Mouse (Mus musculus): ENCODE results near the gene Irf2bpl.

The Irf2bpl gene

GRCm38 (mm10) chr12:86864316-86865020, 20.1 kb downstream of the Irf2bpl start:
- DNase-seq (ENCODE audit: low read depth, low spot score), result peak; percentile 40

DNA sequence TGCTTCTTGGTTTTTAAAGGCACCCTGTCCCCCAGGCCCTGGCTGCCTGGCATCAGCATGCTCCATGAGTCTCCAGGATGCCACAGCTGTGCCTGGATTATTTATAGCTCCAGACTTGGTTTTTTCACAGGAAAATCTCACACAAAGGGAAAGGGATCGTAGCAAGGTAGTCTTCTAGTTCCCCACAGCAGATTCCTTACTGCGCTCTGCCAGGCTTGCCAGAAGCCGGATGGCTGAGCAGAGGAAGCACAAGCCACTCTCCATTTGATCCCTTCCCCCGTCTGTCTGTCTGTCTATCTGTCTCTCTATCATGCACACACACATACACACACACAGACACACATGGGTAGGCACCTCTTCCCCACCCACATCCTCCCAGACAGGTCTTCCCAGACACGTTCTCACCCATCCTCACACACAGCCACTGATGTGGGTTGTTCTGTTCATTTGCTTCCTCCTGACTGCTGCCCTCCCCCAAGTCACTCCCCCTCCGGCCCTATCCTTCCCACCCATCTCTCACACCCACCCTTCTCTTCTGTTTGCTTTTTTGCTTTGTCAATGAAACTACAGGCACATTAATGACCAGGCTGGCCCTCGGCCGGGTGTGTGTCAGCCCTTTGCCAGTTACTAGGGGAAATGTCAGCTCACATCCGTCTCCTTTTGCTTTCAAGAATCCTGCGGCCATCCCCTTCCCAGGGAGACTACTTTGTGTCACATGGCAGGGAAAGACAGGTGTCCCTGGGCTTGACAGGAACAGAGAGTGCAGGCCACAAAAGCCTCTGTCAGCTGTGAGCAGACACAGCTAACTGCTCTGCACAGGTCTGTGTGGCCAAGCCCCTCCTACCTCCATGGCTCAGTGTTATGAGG, 24.4 kb downstream of the Irf2bpl start:
- DNase-seq (ENCODE audit: low read depth, low spot score), result no peak

GRCm38 (mm10) chr12:86858983-86859872, 25.4 kb downstream of the Irf2bpl start:
- DNase-seq (ENCODE audit: low read depth, low spot score), result no peak

- DNase-seq (ENCODE audit: low read depth, low spot score), result no peak
These were observed 26.1 kb downstream of the Irf2bpl start for GRCm38 (mm10) chr12:86858498-86858897.

DNA sequence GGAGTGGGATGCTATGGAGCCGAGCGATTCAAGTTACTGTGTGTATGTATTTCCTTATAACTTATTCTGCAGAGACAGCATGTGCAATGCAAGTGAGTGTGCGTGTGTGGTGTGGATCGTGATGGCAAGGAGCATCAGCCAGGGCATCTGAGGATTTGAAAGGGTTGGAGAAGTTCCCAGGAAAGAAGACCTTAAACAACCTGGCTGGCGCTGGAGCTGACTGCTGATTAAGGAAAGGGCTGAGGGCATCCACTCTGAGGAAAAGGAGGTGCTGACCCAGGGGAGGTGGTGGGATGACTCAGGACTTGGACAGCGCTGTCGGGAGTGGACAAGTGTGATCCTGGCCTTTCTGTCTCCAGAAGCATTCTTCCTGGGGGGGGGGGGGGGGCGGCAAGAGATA, 27.3 kb downstream of the Irf2bpl start:
- no peak for DNase-seq (ENCODE audit: low read depth, low spot score)

DNA sequence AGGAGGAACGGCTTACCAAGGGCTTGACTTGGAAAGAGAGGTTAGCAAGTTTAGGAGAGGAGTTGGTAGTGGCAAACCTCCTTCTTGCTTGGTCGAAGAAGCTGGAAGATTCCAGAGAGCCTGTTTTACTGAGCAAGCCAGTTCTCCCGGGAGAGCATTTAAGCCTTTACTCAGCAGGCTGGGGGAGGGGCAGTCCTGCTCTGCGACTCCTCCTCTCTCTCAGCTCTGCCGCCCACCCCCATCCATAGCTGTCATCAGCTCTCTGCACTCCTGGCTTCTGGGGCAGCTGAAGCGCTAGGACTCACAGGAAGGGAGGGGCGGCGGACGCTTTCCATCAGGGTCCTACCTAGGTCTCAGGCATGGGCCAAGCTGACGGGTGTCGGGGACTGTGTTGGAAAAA, 28.9 kb downstream of the Irf2bpl start:
- DNase-seq (ENCODE audit: low read depth, low spot score), result peak; percentile 76

DNA sequence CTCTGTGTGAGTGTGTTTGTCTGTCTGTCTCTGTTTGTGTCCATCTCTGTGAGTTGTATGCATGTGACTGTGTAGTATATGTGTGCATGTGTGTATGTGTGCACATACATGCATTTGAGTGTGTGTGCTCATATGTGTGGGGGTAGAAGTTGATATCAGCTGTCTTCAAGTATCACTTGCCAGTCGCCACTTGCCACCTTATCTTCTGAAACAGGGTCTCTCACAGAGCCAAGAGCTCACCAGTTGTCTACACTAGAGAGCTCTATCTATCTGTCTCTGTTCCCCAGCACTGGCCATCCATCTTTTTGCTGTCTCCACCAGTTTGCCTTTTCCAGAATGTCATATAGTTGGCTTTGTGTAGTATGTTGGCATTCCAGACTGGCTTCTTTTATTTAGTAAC, 31.1 kb downstream of the Irf2bpl start:
- no peak for DNase-seq (ENCODE audit: low read depth, low spot score)

- DNase-seq (ENCODE audit: low read depth, low spot score), result no peak
These were observed 33.3 kb downstream of the Irf2bpl start for GRCm38 (mm10) chr12:86851313-86851712.

DNA sequence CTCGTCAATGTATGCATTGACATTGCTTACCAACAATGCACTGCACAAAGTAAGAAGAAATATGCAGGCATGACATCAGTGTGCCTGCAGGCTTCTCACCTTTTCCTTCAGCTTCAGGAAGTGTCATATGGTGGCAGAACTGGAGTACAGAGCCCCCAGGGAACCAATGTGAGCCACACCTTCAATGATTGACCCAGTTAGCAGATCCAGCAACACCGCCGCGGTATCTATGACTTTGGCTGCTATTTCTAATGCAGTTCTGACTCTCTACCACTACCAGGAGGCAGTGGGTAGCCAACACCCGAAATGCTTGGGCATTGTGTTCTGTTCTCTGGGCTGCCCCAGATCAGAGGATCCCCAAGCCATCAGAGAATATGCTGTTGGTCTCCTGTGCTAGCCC, 33.9 kb downstream of the Irf2bpl start:
- no peak for DNase-seq (ENCODE audit: low read depth, low spot score)

DNA sequence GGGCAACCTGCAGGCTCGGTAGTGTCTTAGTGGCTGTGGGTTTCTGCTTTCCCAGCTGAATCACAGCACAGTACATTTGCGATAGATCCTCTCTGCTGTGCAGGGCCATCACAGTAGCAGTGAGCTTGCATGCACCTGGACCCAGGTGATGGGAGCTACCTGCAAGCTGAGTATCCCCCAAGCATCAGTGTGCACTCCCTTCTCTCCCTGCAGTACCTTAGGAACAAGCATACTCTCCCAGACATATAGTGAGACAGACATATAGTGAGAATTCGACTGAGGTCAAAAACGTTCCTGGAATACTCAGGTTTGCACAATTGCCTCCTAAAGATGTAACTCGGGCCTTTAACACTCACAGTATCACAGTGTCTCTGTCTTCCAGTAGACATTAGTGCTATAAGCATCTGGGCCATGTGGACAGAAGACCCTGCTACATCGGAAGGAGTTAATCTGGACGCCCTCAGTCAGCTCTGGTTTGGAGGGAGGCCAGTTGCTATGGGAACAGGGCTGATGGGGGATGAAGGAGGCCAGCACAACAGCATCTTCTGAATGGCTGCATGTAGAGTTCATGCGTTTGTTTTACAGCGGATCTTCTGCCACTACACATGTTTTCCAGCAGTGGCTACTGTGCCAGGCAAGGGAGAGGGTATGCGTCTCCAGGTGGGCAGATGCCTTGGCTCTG, 34.5 kb downstream of the Irf2bpl start:
- DNase-seq (ENCODE audit: low read depth, low spot score), result no peak

DNA sequence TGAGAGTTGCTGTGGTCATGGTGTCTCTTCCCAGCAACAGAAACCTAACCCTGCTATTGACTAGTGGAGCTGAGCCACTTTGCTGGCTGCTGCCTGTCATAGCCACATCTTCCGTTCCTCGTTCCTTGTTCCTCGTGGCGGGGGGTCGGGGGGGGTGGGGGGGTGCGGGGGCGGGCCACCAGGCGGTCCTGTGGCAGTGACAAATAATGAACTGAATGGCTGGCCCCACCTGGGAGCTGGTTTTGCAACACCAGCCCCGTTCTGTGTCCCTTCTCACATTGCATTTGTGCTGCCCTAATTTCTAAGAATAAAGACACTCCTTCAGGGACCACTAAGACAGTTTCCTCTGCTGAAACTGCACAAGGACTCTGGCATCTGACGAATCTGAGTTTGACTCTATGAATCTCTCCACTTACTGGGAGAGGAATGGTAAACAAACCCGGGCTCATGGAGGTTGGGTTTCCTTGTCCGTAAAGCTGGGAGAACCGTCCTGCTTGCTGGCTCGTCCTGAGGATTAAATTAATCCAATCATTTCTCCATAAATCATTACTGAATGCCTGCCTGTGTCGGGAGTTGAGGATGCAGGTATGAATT, 41.6 kb downstream of the Irf2bpl start:
- no peak for DNase-seq (ENCODE audit: low read depth, low spot score)

DNA sequence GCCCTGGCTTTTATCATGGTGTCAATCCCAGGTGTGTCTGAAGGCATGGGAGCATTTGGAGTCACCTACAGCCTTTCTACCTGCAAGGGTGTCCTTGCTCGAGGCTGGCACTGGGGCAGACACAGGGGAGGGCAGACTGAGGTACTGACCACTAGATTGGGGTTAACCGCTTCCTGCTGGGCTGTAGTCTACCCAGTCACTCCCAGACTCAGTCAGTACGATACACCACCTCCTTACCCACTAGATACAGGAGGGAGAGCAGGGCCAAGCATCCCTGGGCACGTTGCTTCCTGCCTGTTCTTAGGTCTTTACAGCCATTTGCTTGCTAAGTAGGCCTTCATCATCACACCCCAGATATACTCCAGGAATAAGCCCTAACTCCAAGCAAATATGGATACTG, 44.1 kb downstream of the Irf2bpl start:
- no peak for DNase-seq (ENCODE audit: low read depth, low spot score)

GRCm38 (mm10) chr12:86838181-86838580, 46.4 kb downstream of the Irf2bpl start:
- no peak for DNase-seq (ENCODE audit: low read depth, low spot score)

DNA sequence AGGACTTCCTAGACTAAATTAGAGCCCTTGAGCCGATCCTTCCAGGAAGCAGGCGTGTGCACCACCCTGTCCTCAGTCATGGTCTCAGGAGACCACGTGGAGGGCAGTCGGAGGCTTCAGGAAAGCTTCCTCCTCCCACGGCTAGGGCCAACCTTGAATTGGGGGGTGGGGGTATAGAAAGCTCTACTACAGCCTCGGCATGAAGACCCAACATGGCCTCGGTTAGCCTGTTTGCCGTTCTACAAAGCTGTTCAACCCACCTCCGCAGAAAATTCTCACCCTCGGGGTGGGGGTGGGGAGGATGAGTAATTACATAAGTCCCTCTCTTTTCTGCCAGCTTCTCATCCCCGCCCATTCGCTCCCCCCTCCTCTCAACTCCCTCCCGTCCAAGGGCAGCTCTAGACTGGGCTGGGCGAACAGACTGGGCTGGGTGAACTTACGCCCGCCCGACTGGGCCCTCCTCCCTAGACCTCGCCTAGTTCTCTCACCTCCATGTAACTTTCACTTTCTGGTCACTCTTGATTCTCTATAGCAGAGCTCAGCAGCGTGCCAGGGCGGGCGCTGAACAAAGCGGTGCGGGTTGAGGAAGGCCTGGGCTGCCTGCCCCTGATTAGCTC, 48.1 kb downstream of the Irf2bpl start:
- DNase-seq (ENCODE audit: low read depth, low spot score), result peak; percentile 96

- DNase-seq (ENCODE audit: low read depth, low spot score), result no peak
These were observed 48.7 kb downstream of the Irf2bpl start for GRCm38 (mm10) chr12:86835899-86836298.

DNA sequence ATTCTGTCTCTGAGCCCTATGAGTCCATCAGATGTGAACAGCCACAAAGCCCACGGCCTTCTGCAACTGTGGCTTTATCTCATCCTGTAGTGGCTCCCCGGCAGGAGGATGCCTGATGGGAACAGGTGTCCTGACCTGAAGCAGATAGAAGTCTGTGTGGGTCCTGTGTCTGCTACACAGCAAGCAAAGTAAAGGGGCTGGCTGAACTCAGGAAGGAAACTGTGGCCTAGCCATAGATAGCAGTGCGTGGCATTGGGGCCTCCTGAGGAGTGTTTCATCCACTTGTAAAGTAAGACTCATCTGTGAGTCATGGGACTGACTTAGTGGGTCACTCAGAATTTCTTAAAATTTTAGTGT, 50.2 kb downstream of the Irf2bpl start:
- DNase-seq (ENCODE audit: low read depth, low spot score), result no peak

DNA sequence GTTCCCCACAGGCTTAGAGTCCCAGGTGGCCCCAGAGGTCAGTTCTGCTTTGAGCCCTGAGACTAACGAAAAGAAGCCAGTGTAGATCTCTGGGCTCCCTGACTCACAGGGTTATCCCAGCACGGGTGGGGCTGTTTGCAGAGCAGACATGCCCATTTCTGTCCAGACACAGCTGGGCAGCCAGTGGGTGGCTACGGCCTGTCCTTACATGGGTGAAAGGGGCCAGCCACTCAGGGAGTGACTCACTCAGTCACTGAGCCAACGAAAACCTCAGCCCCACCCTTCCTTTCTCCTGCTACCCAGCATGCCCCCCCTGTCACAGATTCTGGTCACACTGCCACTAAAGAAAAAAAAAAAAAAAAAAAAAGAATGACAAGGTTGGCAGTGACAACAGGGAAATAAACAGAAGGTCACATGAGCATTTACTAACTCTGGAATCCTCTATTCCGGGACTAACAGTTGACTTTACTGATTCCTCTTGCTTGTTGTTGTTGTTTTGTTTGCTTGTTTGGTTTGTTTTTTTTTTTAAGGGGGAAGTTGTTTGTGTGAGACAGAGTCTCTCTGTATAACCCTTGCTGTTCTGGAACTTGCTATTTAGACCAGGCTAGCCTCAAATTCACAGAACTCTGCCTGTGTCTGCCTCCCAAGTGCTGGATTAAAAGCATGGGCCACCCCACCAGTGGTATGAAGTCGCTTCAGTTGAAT, 50.7 kb downstream of the Irf2bpl start:
- no peak for DNase-seq (ENCODE audit: low read depth, low spot score)

GRCm38 (mm10) chr12:86832551-86833182, 51.9 kb downstream of the Irf2bpl start:
- no peak for DNase-seq (ENCODE audit: low read depth, low spot score)

Data from ZHBTc4 (cell line).